Mouse (Mus musculus): ENCODE data around the gene Limd2. TPM values are rescaled to one million over a fixed set of nuclear protein-coding genes. Genes with fewer than 3 reads are reported as not detected.
A peak's percentile ranks its signal among the peaks of the same experiment; 100 is the strongest.

Limd2 gene
- polyA plus RNA-seq, 1 experiment: 36.4 TPM

DNA sequence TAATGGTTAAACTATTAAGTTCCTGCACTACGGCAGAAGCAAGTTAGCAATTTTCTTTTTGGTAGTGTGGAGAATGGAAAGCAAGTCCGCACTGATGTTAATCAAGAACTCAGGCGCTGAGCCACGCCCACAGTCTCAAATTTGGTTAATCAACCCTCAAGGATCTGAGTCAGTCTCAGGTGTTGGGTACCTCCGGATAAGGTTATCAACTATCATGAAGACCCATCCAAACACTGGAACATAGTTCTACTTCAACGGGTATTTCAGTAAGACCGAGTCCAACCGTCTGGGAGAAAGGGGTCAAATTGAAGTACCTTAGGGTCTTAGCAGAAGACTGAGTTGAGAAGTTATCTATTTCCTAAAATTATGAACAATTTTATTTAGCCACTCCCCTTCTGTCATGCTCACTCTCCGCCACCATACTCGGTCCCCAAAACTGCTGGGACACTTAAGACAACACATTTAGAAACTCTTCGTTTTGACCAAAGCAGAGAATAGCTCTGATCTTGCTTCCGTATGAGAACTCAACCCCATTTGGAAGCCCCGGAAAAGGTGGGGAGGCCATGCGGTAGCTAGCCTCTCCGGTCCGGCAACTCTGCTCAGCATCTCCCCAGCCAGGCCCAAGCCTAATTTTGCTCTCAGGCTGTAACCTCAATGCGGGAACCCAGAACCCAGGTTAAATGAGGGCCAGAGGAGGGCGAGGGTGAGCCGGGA lies 32.2 kb upstream of the Limd2 start:
- H3K36me3 ChIP-seq (ENCODE audit: control insufficient read depth, insufficient read depth): peaks cover 18% of the 10 kb centered on the region
- peak overlapping the region; percentile 98 for H3K4me2 ChIP-seq (ENCODE audit: low read depth)
- no peak for TF ChIP-seq POLR2AphosphoS2 (IDR thresholded peaks at IDR 0.05; ENCODE audit: insufficient read length, low read depth)
- no peak for TF ChIP-seq POLR2A (IDR thresholded peaks at IDR 0.05; ENCODE audit: insufficient read length, low read depth)
- TF ChIP-seq TCF12 (IDR thresholded peaks at IDR 0.05; ENCODE audit: insufficient read depth, poor library complexity, severe bottlenecking): no peak
- TF ChIP-seq TCF3 (IDR thresholded peaks at IDR 0.05; ENCODE audit: insufficient read length, low read depth): no peak
- no peak for TF ChIP-seq USF1 (IDR thresholded peaks at IDR 0.05; ENCODE audit: low read depth)
- TF ChIP-seq MAX (IDR thresholded peaks at IDR 0.05; ENCODE audit: low read depth): no peak
- no peak for TF ChIP-seq REST (IDR thresholded peaks at IDR 0.05; ENCODE audit: insufficient read depth, insufficient read length)
- TF ChIP-seq E2F4 (IDR thresholded peaks at IDR 0.05; ENCODE audit: insufficient read depth): no peak
- H3K79me2 ChIP-seq (ENCODE audit: control insufficient read depth, insufficient read depth): peaks cover 10% of the 10 kb centered on the region
- H3K27me3 ChIP-seq (ENCODE audit: control insufficient read depth, insufficient read depth, insufficient read length): no peaks in the 10 kb centered on the region
- H3ac ChIP-seq (ENCODE audit: control insufficient read depth, insufficient read length): peak overlapping the region; percentile 26
- H3K4me3 ChIP-seq: peak overlapping the region; percentile 67

DNA sequence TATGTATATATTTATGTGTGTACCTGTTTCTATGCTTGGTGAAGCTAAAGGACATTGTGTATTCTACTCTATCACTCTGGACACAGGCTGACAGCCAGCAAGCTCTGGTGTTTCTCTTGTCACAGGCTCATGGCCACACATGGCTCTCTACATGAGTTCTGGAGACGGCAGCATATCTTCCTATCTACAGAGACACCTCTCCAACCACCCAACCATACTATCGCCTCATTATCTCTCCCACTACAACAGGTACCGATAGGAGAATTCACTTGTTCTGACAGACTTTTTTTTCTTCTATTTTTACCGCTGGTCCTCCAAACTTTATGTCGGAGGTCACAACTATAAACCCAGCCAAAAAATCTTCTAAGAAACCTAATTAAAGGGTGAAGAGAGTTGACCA lies 31.6 kb upstream of the Limd2 start:
- peaks cover 10% of the 10 kb centered on the region for H3K79me2 ChIP-seq (ENCODE audit: control insufficient read depth, insufficient read depth)
- H3K27me3 ChIP-seq (ENCODE audit: control insufficient read depth, insufficient read depth, insufficient read length): no peaks in the 10 kb centered on the region
- H3K36me3 ChIP-seq (ENCODE audit: control insufficient read depth, insufficient read depth): peaks cover 13% of the 10 kb centered on the region
- H3K4me2 ChIP-seq (ENCODE audit: low read depth): peak overlapping the region; percentile 98
- H3ac ChIP-seq (ENCODE audit: control insufficient read depth, insufficient read length): no peak overlapping the region
- peak overlapping the region; percentile 67 for H3K4me3 ChIP-seq
- TF ChIP-seq TCF12 (IDR thresholded peaks at IDR 0.05; ENCODE audit: insufficient read depth, poor library complexity, severe bottlenecking): no peak
- no peak for TF ChIP-seq SRF (IDR thresholded peaks at IDR 0.05; ENCODE audit: control insufficient read depth, insufficient read length, low read depth)
- TF ChIP-seq REST (IDR thresholded peaks at IDR 0.05; ENCODE audit: insufficient read depth, insufficient read length): no peak
- no peak for TF ChIP-seq MAX (IDR thresholded peaks at IDR 0.05; ENCODE audit: low read depth)
- TF ChIP-seq POLR2A (IDR thresholded peaks at IDR 0.05; ENCODE audit: insufficient read length, low read depth): no peak
- no peak for TF ChIP-seq MYOD1 (IDR thresholded peaks at IDR 0.05; ENCODE audit: control insufficient read depth in 1 of 3, insufficient read length in 2 of 3, low read depth in 2 of 3)
- no peak for TF ChIP-seq USF1 (IDR thresholded peaks at IDR 0.05; ENCODE audit: low read depth)
- TF ChIP-seq MYOG (IDR thresholded peaks at IDR 0.05; ENCODE audit: control insufficient read depth in 1 of 3, insufficient read depth in 1 of 3, insufficient read length in 2 of 3, low read depth in 2 of 3): no peak
- TF ChIP-seq TCF3 (IDR thresholded peaks at IDR 0.05; ENCODE audit: insufficient read length, low read depth): no peak
- no peak for TF ChIP-seq CEBPB (IDR thresholded peaks at IDR 0.05; ENCODE audit: insufficient read depth, poor library complexity, severe bottlenecking)
- no peak for TF ChIP-seq POLR2AphosphoS2 (IDR thresholded peaks at IDR 0.05; ENCODE audit: insufficient read length, low read depth)
- no peak for TF ChIP-seq E2F4 (IDR thresholded peaks at IDR 0.05; ENCODE audit: insufficient read depth)

DNA sequence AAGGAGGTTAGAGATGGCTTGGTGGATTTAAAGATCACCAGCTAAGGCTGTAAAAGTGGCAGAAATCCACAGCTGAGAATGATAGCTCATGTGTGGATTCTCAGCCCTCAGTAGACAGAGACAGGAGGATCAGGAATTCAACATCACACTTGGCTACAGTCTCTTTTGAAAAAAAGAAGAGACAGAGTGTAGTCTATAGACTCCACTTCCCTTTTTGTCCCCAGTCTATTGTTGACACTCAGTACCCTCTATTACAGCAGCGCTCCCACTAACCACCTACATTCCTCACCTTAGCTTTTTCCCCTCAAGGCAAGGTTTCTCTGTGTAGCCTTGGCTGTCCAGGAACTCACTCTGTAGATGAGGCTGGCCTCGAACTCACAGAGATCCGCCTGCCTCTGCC lies 31.1 kb upstream of the Limd2 start:
- no peak overlapping the region for H3ac ChIP-seq (ENCODE audit: control insufficient read depth, insufficient read length)

DNA sequence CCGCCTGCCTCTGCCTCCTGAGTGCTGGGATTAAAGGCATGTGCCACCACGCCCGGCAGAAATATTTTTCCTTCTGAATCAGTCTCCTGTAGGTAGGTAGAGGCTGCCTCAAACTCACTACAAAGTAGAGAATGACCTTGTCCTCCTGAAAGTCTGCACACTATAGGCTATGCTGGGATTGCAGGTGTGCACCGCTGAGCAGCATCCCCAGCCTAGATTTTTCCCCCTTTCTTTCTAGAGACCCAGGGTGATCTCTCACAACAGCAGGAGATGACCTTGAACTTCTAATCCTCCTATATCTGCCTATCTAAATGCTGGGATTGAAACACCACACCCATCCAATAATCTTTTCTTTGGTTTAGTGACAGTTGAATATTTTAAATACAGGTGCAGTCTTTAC lies 26.7 kb upstream of the Limd2 start:
- Histone ChIP-seq H3ac (ENCODE audit: control insufficient read depth, insufficient read length) (no peak overlapping the region), H3K4me2 (ENCODE audit: low read depth) (no peak overlapping the region), H3K36me3 (ENCODE audit: control insufficient read depth, insufficient read depth) (no peaks in the 10 kb centered on the region), H3K4me3 (no peak overlapping the region), H3K79me2 (ENCODE audit: control insufficient read depth, insufficient read depth) (peaks cover 5% of the 10 kb centered on the region), H3K27me3 (ENCODE audit: control insufficient read depth, insufficient read depth, insufficient read length) (no peaks in the 10 kb centered on the region)
- TF ChIP-seq USF1 (IDR thresholded peaks at IDR 0.05; ENCODE audit: low read depth) (no peak), MAX (IDR thresholded peaks at IDR 0.05; ENCODE audit: low read depth) (no peak), E2F4 (IDR thresholded peaks at IDR 0.05; ENCODE audit: insufficient read depth) (no peak), TCF12 (IDR thresholded peaks at IDR 0.05; ENCODE audit: insufficient read depth, poor library complexity, severe bottlenecking) (no peak)

More for the DNA sequence above, 31.1 kb upstream of the Limd2 start:
- no peak for TF ChIP-seq SRF (IDR thresholded peaks at IDR 0.05; ENCODE audit: control insufficient read depth, insufficient read length, low read depth)
- no peak for TF ChIP-seq MYOD1 (IDR thresholded peaks at IDR 0.05; ENCODE audit: control insufficient read depth in 1 of 3, insufficient read length in 2 of 3, low read depth in 2 of 3)
- TF ChIP-seq E2F4 (IDR thresholded peaks at IDR 0.05; ENCODE audit: insufficient read depth): no peak
- TF ChIP-seq MAX (IDR thresholded peaks at IDR 0.05; ENCODE audit: low read depth): no peak
- no peaks in the 10 kb centered on the region for H3K27me3 ChIP-seq (ENCODE audit: control insufficient read depth, insufficient read depth, insufficient read length)
- H3K79me2 ChIP-seq (ENCODE audit: control insufficient read depth, insufficient read depth): peaks cover 10% of the 10 kb centered on the region
- H3K36me3 ChIP-seq (ENCODE audit: control insufficient read depth, insufficient read depth): peaks cover 7% of the 10 kb centered on the region
- H3K4me3 ChIP-seq: no peak overlapping the region
- H3K4me2 ChIP-seq (ENCODE audit: low read depth): no peak overlapping the region

DNA sequence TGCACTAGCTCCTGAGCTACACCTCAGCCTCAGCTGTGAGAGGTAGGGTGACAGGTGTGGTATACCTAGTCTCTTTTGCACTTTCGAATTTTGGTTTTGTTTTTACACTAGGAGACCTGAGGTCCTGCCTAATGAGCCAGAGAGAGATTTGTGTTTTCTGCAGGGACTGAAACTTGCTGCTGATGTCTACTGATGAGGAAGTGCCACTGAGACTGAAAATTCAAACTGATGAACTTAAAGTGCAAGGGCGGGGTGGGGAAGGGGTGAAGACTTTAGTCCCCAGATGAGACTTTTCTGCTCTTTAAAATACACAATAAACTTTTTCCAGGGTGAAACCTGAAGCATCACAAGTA lies 19.8 kb upstream of the Limd2 start:
- no peak overlapping the region for H3ac ChIP-seq (ENCODE audit: control insufficient read depth, insufficient read length)
- no peak overlapping the region for H3K4me3 ChIP-seq
- H3K4me2 ChIP-seq (ENCODE audit: low read depth): no peak overlapping the region
- no peaks in the 10 kb centered on the region for H3K79me2 ChIP-seq (ENCODE audit: control insufficient read depth, insufficient read depth)
- TF ChIP-seq POLR2AphosphoS2 (IDR thresholded peaks at IDR 0.05; ENCODE audit: insufficient read length, low read depth) (no peak), POLR2A (IDR thresholded peaks at IDR 0.05; ENCODE audit: insufficient read length, low read depth) (no peak), MAX (IDR thresholded peaks at IDR 0.05; ENCODE audit: low read depth) (no peak), MYOD1 (IDR thresholded peaks at IDR 0.05; ENCODE audit: control insufficient read depth in 1 of 3, insufficient read length in 2 of 3, low read depth in 2 of 3) (no peak), SRF (IDR thresholded peaks at IDR 0.05; ENCODE audit: control insufficient read depth, insufficient read length, low read depth) (no peak), CEBPB (IDR thresholded peaks at IDR 0.05; ENCODE audit: insufficient read depth, poor library complexity, severe bottlenecking) (no peak), TCF12 (IDR thresholded peaks at IDR 0.05; ENCODE audit: insufficient read depth, poor library complexity, severe bottlenecking) (no peak), TCF3 (IDR thresholded peaks at IDR 0.05; ENCODE audit: insufficient read length, low read depth) (no peak), E2F4 (IDR thresholded peaks at IDR 0.05; ENCODE audit: insufficient read depth) (no peak), USF1 (IDR thresholded peaks at IDR 0.05; ENCODE audit: low read depth) (no peak), REST (IDR thresholded peaks at IDR 0.05; ENCODE audit: insufficient read depth, insufficient read length) (no peak), MYOG (IDR thresholded peaks at IDR 0.05; ENCODE audit: control insufficient read depth in 1 of 3, insufficient read depth in 1 of 3, insufficient read length in 2 of 3, low read depth in 2 of 3) (no peak)
- H3K27me3 ChIP-seq (ENCODE audit: control insufficient read depth, insufficient read depth, insufficient read length): no peaks in the 10 kb centered on the region
- no peaks in the 10 kb centered on the region for H3K36me3 ChIP-seq (ENCODE audit: control insufficient read depth, insufficient read depth)
